Mouse (Mus musculus) left cerebral cortex, adult 2 months (tissue): ENCODE data around the gene Nsa2. TPM values are rescaled to one million over a fixed set of nuclear protein-coding genes. Genes with fewer than 3 reads are reported as not detected.
"Not testable (repeated sequence)": the region's sequence is repeated elsewhere in the genome, so short reads cannot be mapped to it uniquely, and the experiment has no call there.

Source experiments
- DNase-seq, 2 experiments: peaks; one replicate each; pipeline ENCODE4 v3.0.0; 2021 to 2022; ENCODE audit warnings: low spot score in 2 of 2, mixed read lengths in 1 of 2; ENCODE audit errors: extremely low spot score in 1 of 2
- H3K27ac ChIP-seq: fragments of 200-600 bp; 2 replicates; pipeline ENCODE4 v1.8.1; 2022
- H3K4me3 ChIP-seq: fragments of 200-600 bp; 2 replicates; pipeline ENCODE4 v1.8.1; 2022
- CTCF ChIP-seq: fragments of 200-600 bp; IDR thresholded peaks from 2 replicates; pipeline ENCODE4 v1.8.1; 2022; ENCODE audit warnings: antibody characterized with exemption, mild to moderate bottlenecking, moderate library complexity
- intact Hi-C: fragments of 180-260 bp; cut with DNase I; formaldehyde crosslinking; loops from one replicate; pipeline ENCODE4 v1.15.1; 2025
- total RNA-seq, 2 experiments: library from RNA; stranded (reverse); gene quantifications; 2 replicates each; pipeline ENCODE4 v1.2.3; 2021

Gene Nsa2
- total RNA-seq, 2 experiments from 2014 or later, result 36.8 to 37.1 TPM

GRCm38 (mm10) chr13:97121341-97121740 lies 16.4 kb downstream of the Nsa2 start:
- Histone ChIP-seq H3K27ac (no peak overlapping the region), H3K4me3 (no peak overlapping the region)
- no peak for DNase-seq
- no peak for TF ChIP-seq CTCF
- intact Hi-C loops, result no loop called here

- Histone ChIP-seq H3K27ac (no peak overlapping the region), H3K4me3 (no peak overlapping the region)
- no peak for TF ChIP-seq CTCF
- DNase-seq, result no peak
- intact Hi-C loops, result no loop called here
Measured at GRCm38 (mm10) chr13:97109046-97109445, 28.7 kb downstream of the Nsa2 start.

- DNase-seq, H3K27ac ChIP-seq, intact Hi-C loops, H3K4me3 ChIP-seq: not testable (repeated sequence)
Measured at GRCm38 (mm10) chr13:97107721-97108120, 30.0 kb downstream of the Nsa2 start.

GRCm38 (mm10) chr13:97104996-97105395 lies 32.7 kb downstream of the Nsa2 start:
- intact Hi-C loops, result no loop called here
- Histone ChIP-seq H3K4me3 (no peak overlapping the region), H3K27ac (no peak overlapping the region)
- no peak for TF ChIP-seq CTCF
- DNase-seq, result no peak

GRCm38 (mm10) chr13:97099187-97099852 lies 38.4 kb downstream of the Nsa2 start, which contains the start of gene Gm6169:
TSS of gene Gm6169 (minus strand) at chr13:97099237.
- intact Hi-C loops, result no loop called here
- TF ChIP-seq CTCF, result peak; percentile 61
- Histone ChIP-seq H3K4me3 (no peak within 1 kb of the TSS), H3K27ac (no peak within 1 kb of the TSS)
- DNase-seq, result peak; percentile 55 to 56

GRCm38 (mm10) chr13:97095726-97096125 lies 42.0 kb downstream of the Nsa2 start:
- no peak for TF ChIP-seq CTCF
- DNase-seq, result no peak
- Histone ChIP-seq H3K27ac (no peak overlapping the region), H3K4me3 (no peak overlapping the region)
- intact Hi-C loops, result no loop called here

GRCm38 (mm10) chr13:97088183-97088582 lies 49.6 kb downstream of the Nsa2 start:
- no peak for DNase-seq
- intact Hi-C loops, result no loop called here
- TF ChIP-seq CTCF, result no peak
- Histone ChIP-seq H3K27ac (no peak overlapping the region), H3K4me3 (no peak overlapping the region)

GRCm38 (mm10) chr13:97087421-97087820 lies 50.3 kb downstream of the Nsa2 start:
- intact Hi-C loops, result no loop called here
- H3K4me3 ChIP-seq, result no peak overlapping the region
- DNase-seq, result no peak
- no peak for TF ChIP-seq CTCF
- H3K27ac ChIP-seq, result no peak overlapping the region

GRCm38 (mm10) chr13:97086316-97086715 lies 51.4 kb downstream of the Nsa2 start:
- intact Hi-C loops, result no loop called here
- Histone ChIP-seq H3K27ac (no peak overlapping the region), H3K4me3 (no peak overlapping the region)
- no peak for DNase-seq
- no peak for TF ChIP-seq CTCF

- no peak overlapping the region for H3K4me3 ChIP-seq
- DNase-seq, result no peak
- intact Hi-C loops, result no loop called here
- H3K27ac ChIP-seq, result no peak overlapping the region
- TF ChIP-seq CTCF, result no peak
Measured at GRCm38 (mm10) chr13:97082432-97082831, 55.3 kb downstream of the Nsa2 start.

GRCm38 (mm10) chr13:97080615-97081014 lies 57.1 kb downstream of the Nsa2 start:
- no peak for TF ChIP-seq CTCF
- DNase-seq, result no peak
- intact Hi-C loops, result no loop called here
- Histone ChIP-seq H3K27ac (no peak overlapping the region), H3K4me3 (no peak overlapping the region)

- no peak overlapping the region for H3K27ac ChIP-seq
- H3K4me3 ChIP-seq, result no peak overlapping the region
- no peak for TF ChIP-seq CTCF
- DNase-seq, result no peak
- intact Hi-C loops, result no loop called here
Measured at GRCm38 (mm10) chr13:97080201-97080600, 57.5 kb downstream of the Nsa2 start.

Other genes with a start within 250 kb of the Nsa2 start
- 10 to 100 TPM in 1 of 2 experiments, 1 to 10 TPM in 1; 9.9 to 15.1 TPM for gene Gcnt4, start 213.2 kb downstream of the Nsa2 start, total RNA-seq
- not detected for gene 1700029F12Rik, start 103.6 kb downstream of the Nsa2 start, total RNA-seq
- gene Fam169a, start 70.7 kb downstream of the Nsa2 start, total RNA-seq, result 10 to 100 TPM; 46.2 to 48.1 TPM
- gene Gm6169, start 38.7 kb downstream of the Nsa2 start, total RNA-seq, result 1 to 10 TPM in 1 of 2 experiments, under 1 TPM in 1; 0.36 to 3.0 TPM
- 10 to 100 TPM; 26.9 to 28.3 TPM for gene Gfm2, start within 50 bp of the Nsa2 start, total RNA-seq
- 100 to 1,000 TPM; 102 to 103 TPM for gene Hexb, start 60.4 kb upstream of the Nsa2 start, total RNA-seq
- 100 to 1,000 TPM; 653 to 683 TPM for gene Enc1, start 103.2 kb upstream of the Nsa2 start, total RNA-seq